ENCODE assay signal across 14 mouse cellular contexts in genomic region chr3:101365081-101365612, GRCm38 (mm10). TPM values are rescaled to one million over a fixed set of nuclear protein-coding genes. Genes with fewer than 3 reads are reported as not detected.
A peak's percentile ranks its signal among the peaks of the same experiment; 100 is the strongest.
DNase-seq lines count a peak whose midpoint lies in the region; ATAC-seq lines count a peak whose summit lies in the region.
"Had no signal": no experiment of that assay in that cellular context is flagged by ENCODE, and none has a peak within 500 bp of the region (broad histone marks: within the 10 kb centered on the region; RNA-seq: fewer than 3 reads in every experiment).

No protein-coding gene starts in this region.

- 0 out of 2 replicates have a peak, but pooled peaks cover 3% of the 10 kb centered on the region for H3K27me3 ChIP-seq in forebrain, embryonic 12.5 days
- no peaks in the 10 kb centered on the region for H3K27me3 ChIP-seq in forebrain, embryonic 13.5 days
- H3K27me3 ChIP-seq in embryonic facial prominence, embryonic 10.5 days (replicated peaks; ENCODE audit: low read depth, poor library complexity, severe bottlenecking): 0 out of 2 replicates have a peak, but pooled peaks cover 4% of the 10 kb centered on the region
- no peaks in the 10 kb centered on the region for H3K27me3 ChIP-seq in limb, embryonic 12.5 days
- no peaks in the 10 kb centered on the region for H3K27me3 ChIP-seq in midbrain, embryonic 16.5 days (ENCODE audit: control insufficient read depth, insufficient read depth, low read depth, low read length)
- H3K27me3 ChIP-seq: lung, embryonic 15.5 days had no signal

- H3K27ac ChIP-seq in forebrain, embryonic 12.5 days: peak overlapping the region; percentile 14; the same call in 1 of the 2 replicates
- H3K27ac ChIP-seq in forebrain, embryonic 13.5 days: no peak overlapping the region
- H3K27ac ChIP-seq in embryonic facial prominence, embryonic 10.5 days (replicated peaks): peak overlapping the region; percentile 69
- no peak overlapping the region for H3K27ac ChIP-seq in limb, embryonic 12.5 days
- no peak overlapping the region for H3K27ac ChIP-seq in midbrain, embryonic 16.5 days (ENCODE audit: low read length)
- H3K27ac ChIP-seq: lung, embryonic 15.5 days had no signal

- no peaks in the 10 kb centered on the region for H3K9me3 ChIP-seq in forebrain, embryonic 12.5 days
- H3K9me3 ChIP-seq in forebrain, embryonic 13.5 days (replicated peaks): no peaks in the 10 kb centered on the region
- no peaks in the 10 kb centered on the region for H3K9me3 ChIP-seq in embryonic facial prominence, embryonic 10.5 days
- no peaks in the 10 kb centered on the region for H3K9me3 ChIP-seq in limb, embryonic 12.5 days
- no peaks in the 10 kb centered on the region for H3K9me3 ChIP-seq in midbrain, embryonic 16.5 days (replicated peaks; ENCODE audit: control insufficient read depth, low read length, poor library complexity, severe bottlenecking)
- H3K9me3 ChIP-seq: lung, embryonic 15.5 days had no signal

- WGBS in forebrain, embryonic 12.5 days: 32% methylated on average over 6 of the region's 6 CpGs
- WGBS in forebrain, embryonic 13.5 days: 34% methylated on average over 6 of the region's 6 CpGs
- 42% methylated on average over 6 of the region's 6 CpGs for WGBS in embryonic facial prominence, embryonic 10.5 days
- 39% methylated on average over 6 of the region's 6 CpGs for WGBS in limb, embryonic 12.5 days
- 16% methylated on average over 6 of the region's 6 CpGs for WGBS in midbrain, embryonic 16.5 days

- no peak overlapping the region for H3K4me3 ChIP-seq in forebrain, embryonic 12.5 days (replicated peaks)
- no peak overlapping the region for H3K4me3 ChIP-seq in forebrain, embryonic 13.5 days
- H3K4me3 ChIP-seq in embryonic facial prominence, embryonic 10.5 days: no peak overlapping the region
- H3K4me3 ChIP-seq in limb, embryonic 12.5 days (replicated peaks): no peak overlapping the region
- H3K4me3 ChIP-seq in midbrain, embryonic 16.5 days (ENCODE audit: low read depth, low read length): no peak overlapping the region
- H3K4me3 ChIP-seq: lung, embryonic 15.5 days had no signal

- DNase-seq in embryonic facial prominence, embryonic 10.5 days (ENCODE audit: low spot score): no peak
- DNase-seq in right cerebral cortex, postnatal 10 days (ENCODE audit: low spot score in 2 of 2): no peak
- no peak for DNase-seq in layer of hippocampus, postnatal 36 days
- no peak for DNase-seq in cerebellum, postnatal 14 days
- DNase-seq: cerebellum, postnatal 36 days; kidney, adult 18-20 months; right cerebral cortex, postnatal 14 days; thymus, postnatal 4 days had no signal

- no peaks in the 10 kb centered on the region for H3K36me3 ChIP-seq in forebrain, embryonic 12.5 days (replicated peaks)
- H3K36me3 ChIP-seq in forebrain, embryonic 13.5 days (ENCODE audit: poor library complexity, severe bottlenecking): no peaks in the 10 kb centered on the region
- no peaks in the 10 kb centered on the region for H3K36me3 ChIP-seq in embryonic facial prominence, embryonic 10.5 days (replicated peaks)
- H3K36me3 ChIP-seq in limb, embryonic 12.5 days: no peaks in the 10 kb centered on the region
- H3K36me3 ChIP-seq in midbrain, embryonic 16.5 days (ENCODE audit: control insufficient read depth, insufficient read depth, low read length): no peaks in the 10 kb centered on the region
- H3K36me3 ChIP-seq: lung, embryonic 15.5 days had no signal

- H3K9ac ChIP-seq in forebrain, embryonic 12.5 days: no peak overlapping the region
- H3K9ac ChIP-seq in forebrain, embryonic 13.5 days: no peak overlapping the region
- H3K9ac ChIP-seq in limb, embryonic 12.5 days (replicated peaks): no peak overlapping the region
- no peak overlapping the region for H3K9ac ChIP-seq in midbrain, embryonic 16.5 days (ENCODE audit: low read depth, low read length)
- H3K9ac ChIP-seq: lung, embryonic 15.5 days had no signal

- H3K4me1 ChIP-seq in forebrain, embryonic 12.5 days: peaks cover 25% of the 10 kb centered on the region
- H3K4me1 ChIP-seq in forebrain, embryonic 13.5 days: peaks cover 20% of the 10 kb centered on the region; the same call in 1 of the 2 replicates
- peaks cover 49% of the 10 kb centered on the region for H3K4me1 ChIP-seq in embryonic facial prominence, embryonic 10.5 days
- peaks cover 29% of the 10 kb centered on the region for H3K4me1 ChIP-seq in limb, embryonic 12.5 days (replicated peaks)
- peaks cover 12% of the 10 kb centered on the region for H3K4me1 ChIP-seq in midbrain, embryonic 16.5 days (ENCODE audit: control insufficient read depth, insufficient read depth, low read length)

- H3K4me2 ChIP-seq in forebrain, embryonic 12.5 days: no peak overlapping the region
- no peak overlapping the region for H3K4me2 ChIP-seq in forebrain, embryonic 13.5 days
- H3K4me2 ChIP-seq in limb, embryonic 12.5 days: no peak overlapping the region
- no peak overlapping the region for H3K4me2 ChIP-seq in midbrain, embryonic 16.5 days (ENCODE audit: low read length)
- H3K4me2 ChIP-seq: lung, embryonic 15.5 days had no signal

- ATAC-seq in forebrain, embryonic 12.5 days (ENCODE audit: low FRiP score): 0 out of 2 replicates have a peak, but pooled peaks have one; percentile 44
- no peak for ATAC-seq in forebrain, embryonic 13.5 days
- ATAC-seq in limb, embryonic 12.5 days (ENCODE audit: insufficient number of reproducible peaks, insufficient read depth, low FRiP score, low TSS enrichment, low read depth): peak; percentile 66
- peak; percentile 69 for ATAC-seq in midbrain, embryonic 16.5 days
- ATAC-seq: activated CD4-positive, CD25-positive, alpha-beta regulatory T cell, adult 4 months had no signal

RNA-seq across cellular contexts. Expression of gene Igsf3, which starts 11.7 kb away (rescaled TPM):
- 27.8 and 29.0 TPM in 2 replicates for polyA plus RNA-seq in forebrain, embryonic 12.5 days (2016; fragmentation: Nextera tagmentation; extraction: Ambion mirVana)
- 39.7 and 42.2 TPM in 2 replicates for polyA plus RNA-seq in forebrain, embryonic 13.5 days (2015; fragmentation: Nextera tagmentation; extraction: Ambion mirVana)
- 52.1 and 59.2 TPM in 2 replicates for polyA plus RNA-seq in embryonic facial prominence, embryonic 10.5 days (2016; fragmentation: Nextera tagmentation; extraction: Ambion mirVana)
- 95.2 and 104 TPM in 2 replicates for polyA plus RNA-seq in limb, embryonic 12.5 days (2016; fragmentation: Nextera tagmentation; extraction: Ambion mirVana)
- 93.6 and 100 TPM in 2 replicates for polyA plus RNA-seq in midbrain, embryonic 16.5 days (2015; fragmentation: Nextera tagmentation; extraction: Ambion mirVana)
- total RNA-seq in layer of hippocampus, postnatal 36 days (2021): 10 to 100 TPM; 17.0 to 20.6 TPM

Comparison
In these comparisons a context has a peak if more than half of its experiments do, and no peak if none do; other contexts are left out.
1. H3K27ac ChIP-seq: peak in forebrain, embryonic 12.5 days (single experiment) and embryonic facial prominence, embryonic 10.5 days (single experiment); none in forebrain, embryonic 13.5 days (single experiment), limb, embryonic 12.5 days (single experiment) and midbrain, embryonic 16.5 days (single experiment).